Mouse (Mus musculus) erythroblast, embryonic 14.5 days (primary cell): ENCODE measurements around the gene Espl1.

Experiments used
- GATA1 ChIP-seq: IDR thresholded peaks from 2 replicates; pipeline ENCODE4 v1.6.1; 2012; ENCODE audit warnings: low read length, inconsistent platforms, mixed read lengths
- TAL1 ChIP-seq: IDR thresholded peaks from 3 replicates; pipeline ENCODE4 v1.6.1; 2012; ENCODE audit warnings: low read length, inconsistent platforms, mixed read lengths

GRCm38 (mm10) chr15:102296368-102297006, 421 bp downstream of the Espl1 start:
- TF ChIP-seq TAL1 (no peak), GATA1 (no peak)
